Mouse (Mus musculus) G1E (cell line): Measurements from ENCODE around the gene Col4a6.

Experiments
- CTCF ChIP-seq: IDR thresholded peaks from 2 replicates; pipeline ENCODE4 v1.5.1; 2012; ENCODE audit warnings: low read depth, low read length, inconsistent platforms, mixed read lengths
- GATA1 ChIP-seq: IDR thresholded peaks from 2 replicates; pipeline ENCODE4 v1.6.1; 2012; ENCODE audit warnings: borderline replicate concordance, low read length, inconsistent platforms, mixed read lengths
- POLR2AphosphoS5 ChIP-seq: IDR thresholded peaks from 2 replicates; pipeline ENCODE4 v1.6.1; 2012; ENCODE audit warnings: low read depth, low read length, inconsistent platforms; ENCODE audit not compliant: insufficient replicate concordance
- TAL1 ChIP-seq: conservative IDR thresholded peaks from 2 replicates; pipeline ENCODE4 v1.6.1; 2012; ENCODE audit warnings: low read depth, low read length, inconsistent platforms, mixed read lengths

DNA sequence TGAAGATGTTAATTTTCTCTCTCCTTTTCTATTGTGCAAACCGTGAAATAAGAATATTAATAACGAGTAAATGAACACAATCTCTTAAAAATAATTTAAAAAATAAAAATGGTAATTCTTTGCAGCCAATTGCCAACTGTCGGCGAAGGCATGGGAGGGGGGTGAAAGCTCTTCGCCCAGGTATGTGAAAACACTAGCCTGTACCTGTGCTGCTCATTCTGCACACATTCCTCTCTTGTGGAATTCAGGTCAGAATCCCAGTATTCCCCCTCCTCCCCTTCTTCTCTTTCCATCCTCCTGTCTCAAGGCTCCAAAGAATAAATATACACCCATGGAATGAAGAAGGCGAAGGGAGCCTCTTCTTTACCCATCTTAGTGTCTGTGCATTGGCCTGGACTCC, 37.1 kb downstream of the Col4a6 start:
- TF ChIP-seq CTCF (no peak), TAL1 (no peak), GATA1 (no peak), POLR2AphosphoS5 (no peak)
